Mouse (Mus musculus) gastrocnemius, adult 18-20 months (tissue): ENCODE data around the gene Elob. TPM values are rescaled to one million over a fixed set of nuclear protein-coding genes. Genes with fewer than 3 reads are reported as not detected.

ENCODE experiments used
- DNase-seq: peaks from one replicate; pipeline ENCODE4 v3.0.0; 2021; ENCODE audit warnings: low spot score
- long read RNA-seq, 2 experiments: library from polyadenylated mRNA; stranded (forward); transcript quantifications; one replicate each; pipeline ENCODE4 v2.0.0; 2021
- total RNA-seq, 2 experiments: library from RNA; stranded (reverse); gene quantifications; 2 replicates each; pipeline ENCODE4 v1.2.3; 2021

Gene Elob
- 100 to 1,000 TPM; 394 to 418 TPM for total RNA-seq
- long read RNA-seq, experiment 1, transcript Elob-204 (4 exons, 414 nt) = minor isoform, 7 of 383 reads
- long read RNA-seq, experiment 1, transcript Elob-201 (4 exons, 537 nt) = major isoform, 322 of 383 reads
- long read RNA-seq, experiment 1, transcript Elob-205 (5 exons, 578 nt) = minor isoform, 6 of 383 reads
- long read RNA-seq, experiment 1, transcript Elob-202 (3 exons, 581 nt) = minor isoform, 43 of 383 reads
- long read RNA-seq, experiment 1, partial matches to known transcripts = 4 of 383 reads
- long read RNA-seq, experiment 1, other reads (novel, unspliced or antisense) = 0 of 383 reads
- long read RNA-seq, experiment 2, transcript Elob-202 (3 exons, 581 nt) = minor isoform, 25 of 292 reads
- long read RNA-seq, experiment 2, transcript Elob-201 (4 exons, 537 nt) = major isoform, 248 of 292 reads
- long read RNA-seq, experiment 2, transcript Elob-204 (4 exons, 414 nt) = minor isoform, 9 of 292 reads
- long read RNA-seq, experiment 2, partial matches to known transcripts = 4 of 292 reads
- long read RNA-seq, experiment 2, other reads (novel, unspliced or antisense) = 2 of 292 reads

DNA sequence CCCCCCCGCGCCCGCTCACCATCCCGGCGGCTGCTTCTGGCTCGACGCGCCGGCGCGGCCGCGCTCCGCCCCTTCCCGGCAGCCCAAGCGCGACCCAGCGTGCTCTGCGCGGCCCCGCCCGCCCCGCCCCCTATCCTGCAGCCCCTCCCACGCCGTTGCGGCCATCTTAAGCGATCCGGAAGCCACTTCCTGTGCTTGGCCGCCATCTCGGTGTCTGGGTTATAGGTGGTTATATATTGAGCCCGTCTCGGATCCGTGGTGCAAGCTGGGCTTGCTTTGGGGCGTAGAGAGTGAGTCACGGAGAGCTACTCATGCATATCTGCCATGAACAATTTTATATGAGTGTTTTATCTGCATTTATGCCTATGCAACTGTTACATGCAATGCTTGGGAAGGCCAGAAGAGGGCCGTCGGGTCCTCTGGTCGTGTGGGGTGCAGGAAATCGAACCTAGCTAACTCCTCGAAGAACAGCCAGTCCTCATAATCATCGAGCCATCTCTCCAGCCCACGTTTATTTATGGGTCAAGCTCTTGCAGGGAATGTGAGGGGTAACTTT, at the start of gene Elob:
Gene Elob, minus strand, starts transcription at position 73 of the 556 bp plus-strand sequence.
- DNase-seq = peak; percentile 79

DNA sequence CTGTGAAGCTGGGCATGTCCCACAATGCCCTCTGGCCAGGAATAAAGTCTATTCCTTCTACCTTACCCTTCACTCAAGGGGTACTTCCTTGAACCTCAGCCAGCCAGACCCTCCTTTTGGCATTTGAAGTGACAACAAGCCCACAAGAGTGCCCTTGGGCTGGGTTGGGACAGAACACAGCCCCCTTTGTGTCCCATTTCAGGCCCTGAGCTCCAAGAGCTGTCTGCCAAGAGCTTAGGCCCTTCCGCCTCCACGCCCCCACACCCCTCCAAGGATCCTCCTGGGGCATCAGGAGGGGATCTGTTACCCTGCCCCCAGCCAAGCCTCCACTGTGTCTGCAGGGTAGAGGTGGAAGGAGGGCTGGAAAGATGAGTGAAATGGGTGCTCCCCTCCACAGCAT, 48.2 kb upstream of the Elob start:
- no peak for DNase-seq

DNA sequence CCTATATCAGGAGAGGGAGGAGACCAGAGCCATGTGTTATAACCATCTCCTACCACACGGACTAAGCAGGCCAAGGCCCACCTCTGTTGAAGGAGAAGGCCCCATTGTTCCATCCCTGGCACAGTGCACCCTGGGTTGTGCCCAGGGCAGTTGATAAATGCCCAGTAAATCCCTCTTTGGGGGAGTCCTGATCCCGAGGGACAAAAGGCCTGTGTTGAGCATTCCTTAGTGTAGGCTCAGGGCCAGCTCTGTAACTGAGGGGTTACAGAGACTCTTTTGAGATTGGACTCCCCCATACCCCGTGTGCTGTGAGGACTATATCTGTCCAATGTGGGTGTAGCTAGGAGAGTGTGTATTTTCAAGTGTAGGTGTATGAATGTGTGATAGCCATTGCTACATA, 47.8 kb upstream of the Elob start:
- DNase-seq = no peak

DNA sequence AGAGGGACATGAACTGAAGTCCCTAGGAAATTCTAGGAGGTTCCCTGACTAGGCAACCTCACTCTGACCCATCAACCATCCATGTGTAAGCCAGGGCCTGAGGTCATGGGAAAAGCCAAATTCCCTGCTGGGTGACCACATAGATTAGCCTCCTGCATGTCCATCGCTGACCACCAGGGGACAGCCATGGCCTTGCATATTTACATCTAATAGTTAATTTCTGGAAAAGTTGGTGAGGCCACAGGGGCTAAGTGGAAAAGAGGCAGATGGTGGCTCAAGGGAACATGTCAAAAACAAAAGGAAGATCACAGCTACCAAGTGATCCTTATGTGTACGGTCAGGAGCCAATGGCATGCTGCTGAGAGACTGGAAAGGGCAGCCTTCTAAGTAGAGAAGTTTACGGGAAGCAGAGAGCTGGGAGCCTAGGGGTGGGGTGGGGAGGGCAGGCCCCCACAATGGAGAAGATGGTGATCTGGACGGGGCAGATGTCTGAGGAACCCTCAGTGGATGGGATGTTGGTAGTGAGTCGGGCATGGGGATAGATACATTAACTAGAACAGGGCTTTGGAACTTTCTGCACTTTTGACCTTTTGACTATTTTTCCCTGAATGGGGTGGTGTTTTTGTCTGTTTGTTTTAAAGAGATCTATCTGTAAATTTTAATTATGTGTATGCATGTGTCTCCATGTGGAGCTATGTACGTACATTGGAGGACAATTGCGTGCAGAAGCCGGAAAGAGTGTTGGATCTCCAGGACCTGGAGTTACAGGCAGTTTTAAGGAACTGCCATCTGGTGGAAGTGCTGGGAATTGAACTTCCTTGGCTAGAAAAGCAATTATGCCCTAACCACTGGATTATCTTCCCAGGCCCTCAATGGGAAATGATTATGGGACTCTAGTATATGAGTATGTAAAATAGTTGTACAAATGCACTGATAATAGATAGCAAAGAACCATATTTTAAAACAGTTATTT, 45.2 kb upstream of the Elob start:
- DNase-seq = peak; percentile 43

DNA sequence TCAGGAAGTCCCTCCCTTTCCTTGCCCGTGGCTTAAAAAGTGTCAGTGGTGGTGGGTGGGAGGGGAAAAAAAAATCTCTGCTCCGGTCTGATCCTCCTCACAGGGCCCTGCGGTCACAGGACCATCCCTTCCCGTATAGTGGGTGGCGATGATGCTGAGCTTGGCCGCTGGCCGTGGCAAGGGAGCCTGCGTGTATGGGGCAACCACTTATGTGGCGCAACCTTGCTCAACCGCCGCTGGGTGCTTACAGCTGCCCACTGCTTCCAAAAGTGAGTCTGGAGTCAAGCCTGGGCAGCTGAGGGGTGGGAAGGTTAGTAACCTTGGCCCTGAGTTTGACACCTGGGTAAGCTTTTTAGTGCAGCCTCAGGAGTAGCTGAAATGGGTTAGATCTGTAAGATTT, 39.6 kb upstream of the Elob start:
- no peak for DNase-seq

DNA sequence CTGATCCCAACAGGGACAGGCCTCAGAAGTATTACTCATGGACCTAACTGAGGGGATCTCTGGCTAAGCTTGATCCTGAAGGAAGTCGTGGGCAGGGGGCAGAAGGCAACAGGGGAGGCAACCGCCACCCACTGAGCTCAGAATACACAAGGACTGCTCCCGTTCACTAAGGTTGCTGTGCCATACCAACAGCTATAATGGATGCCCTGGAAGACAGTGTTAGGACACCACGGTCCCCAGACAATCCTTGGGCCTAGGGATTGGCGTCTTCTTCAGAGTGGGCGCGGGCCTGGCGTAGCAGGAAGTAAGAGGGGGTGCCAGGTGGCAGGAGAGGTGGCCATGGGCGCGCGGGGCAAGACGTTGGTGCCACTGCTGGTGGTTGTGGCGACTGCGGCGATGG, 38.8 kb upstream of the Elob start, which contains the start of gene Prss21:
Gene Prss21, plus strand, starts transcription at position 301 of the 400 bp plus-strand sequence.
- no peak for DNase-seq

DNA sequence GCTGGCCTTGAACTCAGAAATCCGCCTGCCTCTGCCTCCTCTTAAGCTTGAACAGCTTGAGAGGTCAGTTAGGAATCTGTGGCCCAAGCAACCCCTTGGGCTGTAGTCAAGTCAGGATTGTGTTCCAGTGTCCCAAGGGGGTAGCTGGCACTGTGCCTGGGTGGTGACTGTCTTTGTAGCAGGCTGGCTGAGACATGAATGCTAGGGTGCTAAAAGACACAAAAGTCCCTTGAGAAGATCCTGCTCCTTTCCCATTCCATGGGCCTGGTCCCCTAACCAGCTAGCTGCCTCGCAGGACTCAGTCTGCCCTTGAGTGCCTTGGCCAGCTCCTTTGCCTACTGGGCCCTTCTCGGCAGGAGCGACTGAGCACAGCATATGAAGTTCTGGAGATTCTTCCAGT, 34.0 kb upstream of the Elob start:
- no peak for DNase-seq

DNA sequence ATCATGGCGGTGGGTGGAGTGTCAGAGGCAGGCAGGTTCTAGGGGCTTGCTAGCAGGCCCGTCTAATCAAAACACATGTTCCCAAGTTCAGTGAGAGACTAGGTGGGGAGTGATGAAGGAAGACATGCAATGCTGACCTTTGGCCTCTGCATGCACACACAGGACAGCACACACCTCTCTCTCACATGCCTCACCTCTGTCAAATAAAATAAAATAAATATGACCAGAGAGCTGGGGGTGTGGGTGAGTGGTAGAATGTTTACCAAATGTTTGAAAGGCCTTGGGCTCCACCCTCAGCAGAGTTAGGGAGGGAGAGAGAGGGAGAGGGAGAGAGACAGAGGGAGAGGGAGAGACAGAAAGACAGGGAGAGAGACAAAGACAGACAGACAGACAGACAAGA, 29.0 kb upstream of the Elob start:
- no peak for DNase-seq

DNA sequence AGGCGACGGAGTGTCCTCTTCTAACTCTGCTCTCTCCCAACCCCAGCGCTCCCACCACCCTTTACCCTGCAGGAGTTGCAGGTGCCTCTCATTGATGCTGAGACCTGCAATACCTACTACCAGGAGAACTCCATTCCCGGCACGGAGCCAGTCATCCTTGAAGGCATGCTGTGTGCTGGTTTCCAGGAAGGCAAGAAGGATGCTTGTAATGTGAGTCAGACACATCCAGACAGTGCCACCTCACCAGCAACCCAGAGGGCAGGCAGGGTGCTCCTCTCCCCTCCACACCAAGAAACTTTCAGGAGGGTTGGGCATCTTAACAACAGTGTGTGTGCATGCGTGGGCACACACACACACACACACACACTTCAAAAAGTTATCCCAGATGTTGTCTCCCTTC, 28.3 kb upstream of the Elob start:
- DNase-seq = no peak

DNA sequence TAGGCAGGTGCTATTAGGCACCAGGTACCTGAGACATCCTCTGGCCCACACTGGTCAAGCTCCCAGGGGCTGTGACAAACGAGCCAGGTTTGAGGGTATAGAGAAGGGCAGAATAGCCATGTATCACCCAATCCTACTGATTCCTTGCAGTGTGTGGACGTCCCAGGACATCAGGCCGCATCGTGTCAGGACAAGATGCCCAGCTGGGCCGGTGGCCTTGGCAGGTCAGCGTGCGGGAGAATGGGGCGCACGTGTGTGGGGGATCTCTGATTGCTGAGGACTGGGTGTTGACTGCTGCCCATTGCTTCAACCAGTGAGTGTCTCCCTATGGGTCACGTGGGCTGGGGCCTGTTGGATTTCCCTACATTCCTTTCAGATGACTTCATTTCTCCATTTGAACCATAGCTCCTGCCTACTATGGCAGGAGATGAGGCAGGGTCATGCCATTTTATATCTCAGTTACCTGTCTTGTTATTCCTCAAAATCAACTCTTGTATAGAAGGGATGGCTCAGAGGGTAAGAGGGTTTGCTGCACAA, 25.4 kb upstream of the Elob start:
- DNase-seq = no peak

DNA sequence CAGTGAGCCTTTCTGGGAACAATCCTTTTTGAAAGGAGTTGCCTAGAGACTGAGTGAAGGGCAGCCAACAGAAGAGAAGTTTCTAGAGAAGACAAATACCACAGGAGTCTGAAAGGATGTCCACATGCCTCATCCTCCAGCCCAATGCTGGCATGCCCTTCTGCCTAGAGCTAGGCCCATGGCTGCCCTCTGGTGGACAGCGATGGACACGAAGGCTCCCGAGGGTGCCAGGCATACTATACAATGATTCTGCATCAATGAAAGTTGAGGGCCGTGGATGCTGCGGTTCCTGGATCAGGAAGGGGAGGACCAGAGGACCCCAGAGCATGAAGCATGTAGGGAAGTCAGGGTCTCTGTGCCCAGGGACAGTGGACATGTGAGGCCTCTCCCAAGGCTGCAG, 24.4 kb upstream of the Elob start:
- peak; percentile 11 for DNase-seq

DNA sequence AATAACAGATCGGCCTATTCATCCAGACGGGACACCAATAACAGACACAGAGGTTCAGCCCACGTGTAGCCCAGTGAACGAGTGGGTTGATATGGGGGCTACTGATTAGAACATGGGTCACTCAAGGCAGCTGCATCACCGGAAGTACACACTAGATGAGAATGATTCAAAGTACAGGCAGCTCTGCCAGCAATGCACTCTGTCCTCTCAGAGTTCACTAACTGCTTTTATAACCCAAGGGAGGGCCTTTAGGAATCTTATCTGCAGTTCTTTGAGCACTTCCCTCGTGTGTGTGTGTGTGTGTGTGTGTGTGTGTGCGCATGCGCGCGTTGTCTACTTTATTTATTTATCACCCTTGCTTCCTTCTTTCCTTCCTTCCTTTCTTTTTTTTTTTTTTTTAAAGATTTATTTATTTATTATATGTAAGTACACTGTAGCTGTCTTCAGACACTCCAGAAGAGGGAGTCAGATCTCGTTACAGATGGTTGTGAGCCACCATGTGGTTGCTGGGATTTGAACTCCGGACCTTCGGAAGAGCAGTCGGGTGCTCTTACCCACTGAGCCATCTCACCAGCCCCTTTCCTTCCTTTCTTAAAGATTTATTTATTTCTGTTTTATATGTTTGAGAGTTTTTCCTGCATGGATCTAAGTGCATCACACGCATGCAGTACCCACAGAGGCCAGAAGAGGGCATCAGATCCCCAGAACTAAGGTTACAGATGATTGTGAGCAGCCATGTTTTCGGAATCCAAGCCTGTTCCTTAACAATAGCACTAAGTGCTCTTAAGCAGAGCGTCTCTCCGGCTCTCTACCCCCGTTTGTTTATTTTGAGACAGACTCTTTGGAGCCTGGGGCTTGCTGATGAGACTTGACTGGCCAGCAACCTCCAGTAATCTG, 22.2 kb upstream of the Elob start:
- DNase-seq = peak; percentile 62

DNA sequence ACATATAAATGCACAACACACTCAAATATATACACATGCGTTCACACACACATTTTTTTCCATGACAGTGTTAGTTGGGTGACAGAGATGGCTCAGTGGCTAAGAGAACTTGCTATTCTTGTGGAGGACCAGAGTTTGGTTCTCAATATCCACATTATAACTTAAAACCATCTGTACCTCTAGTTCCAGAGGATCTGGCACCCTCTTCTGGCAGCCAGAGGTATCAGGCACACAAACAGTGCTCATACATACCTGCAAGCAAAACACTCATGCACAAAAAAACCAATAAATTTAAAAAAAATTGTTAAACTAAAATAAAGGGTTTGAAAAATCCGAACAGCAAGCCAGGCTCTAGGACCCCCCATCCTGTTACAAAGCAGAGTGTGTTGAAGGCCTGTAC, 21.1 kb upstream of the Elob start:
- no peak for DNase-seq

DNA sequence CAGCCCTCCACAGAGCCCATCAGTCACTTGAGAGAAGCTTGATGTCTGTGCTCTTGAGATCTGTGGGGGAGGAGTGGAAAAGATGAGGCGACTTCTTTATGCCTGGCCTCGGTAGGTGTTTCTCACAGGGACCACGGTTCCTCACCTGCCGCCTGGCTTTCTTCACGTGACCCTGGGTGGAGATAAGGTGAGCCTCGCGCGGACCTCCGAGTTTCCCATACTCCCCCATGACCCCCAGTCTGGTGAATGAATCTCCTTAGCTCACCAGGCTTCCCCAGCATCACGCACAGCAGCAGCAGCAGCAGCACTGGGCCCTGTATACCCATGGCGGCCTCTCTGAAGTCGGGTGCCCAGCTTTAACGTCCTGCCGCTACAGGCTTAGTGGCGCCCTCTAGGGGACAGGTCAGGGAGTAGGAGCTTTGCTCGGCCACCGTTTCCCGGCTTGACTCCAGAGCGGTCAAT, 14.9 kb upstream of the Elob start, which contains the start of the genes Prss32 and Prss41:
Gene Prss32, plus strand, starts transcription at position 44 of the 462 bp plus-strand sequence.
Gene Prss41, minus strand, starts transcription at position 361 of the 462 bp plus-strand sequence.
- DNase-seq = peak; percentile 63

DNA sequence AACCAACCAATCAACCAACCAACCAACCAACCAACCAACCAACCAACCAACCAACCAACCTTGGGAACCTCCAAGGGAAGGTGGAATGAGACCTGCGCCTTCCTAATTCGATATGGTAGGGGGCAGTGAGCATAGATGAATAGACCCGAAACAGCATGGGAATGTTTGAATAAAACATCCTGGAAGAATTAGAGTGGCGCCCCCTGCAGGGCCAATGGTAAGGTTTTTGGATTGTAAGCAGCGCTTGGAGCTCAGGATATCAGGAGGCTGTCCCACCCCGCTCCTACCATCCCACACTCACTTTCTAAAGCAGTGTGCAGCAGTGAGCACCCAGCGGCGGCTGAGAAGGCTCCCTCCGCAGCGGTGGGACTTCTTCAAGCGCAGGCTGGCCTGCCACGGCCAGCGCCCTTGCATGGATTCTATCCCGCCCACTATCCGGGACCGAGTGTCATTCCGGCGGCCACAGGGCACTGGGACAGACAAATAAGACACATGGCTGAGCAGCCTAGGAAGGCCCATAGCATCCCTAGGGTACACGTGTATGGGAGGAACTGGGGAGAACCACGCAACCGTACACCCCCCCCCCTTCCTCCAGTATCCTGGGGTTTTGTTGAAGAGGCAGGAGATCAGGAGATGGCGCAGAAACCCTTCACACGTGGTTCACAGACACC, 14.3 kb upstream of the Elob start:
- no peak for DNase-seq

DNA sequence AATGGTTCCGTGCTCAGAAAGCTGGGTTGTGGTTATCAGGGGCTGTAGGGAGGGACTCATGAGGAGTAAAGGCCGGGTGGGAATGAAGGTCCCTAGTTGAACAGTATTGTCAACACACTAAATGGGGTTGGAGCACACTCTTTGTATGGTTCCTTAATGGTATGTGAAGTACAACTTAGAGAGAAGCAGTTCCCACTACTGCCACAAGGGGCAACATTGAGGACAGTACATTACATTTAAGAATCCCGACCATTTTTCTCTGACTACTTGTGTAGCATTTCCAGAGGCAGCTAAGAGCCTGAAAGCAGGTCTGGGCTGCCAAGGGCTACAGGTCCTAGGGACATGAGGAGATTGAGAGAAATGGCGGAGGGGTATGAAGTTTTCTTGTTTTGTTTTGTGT, 12.2 kb upstream of the Elob start:
- DNase-seq = peak; percentile 55

DNA sequence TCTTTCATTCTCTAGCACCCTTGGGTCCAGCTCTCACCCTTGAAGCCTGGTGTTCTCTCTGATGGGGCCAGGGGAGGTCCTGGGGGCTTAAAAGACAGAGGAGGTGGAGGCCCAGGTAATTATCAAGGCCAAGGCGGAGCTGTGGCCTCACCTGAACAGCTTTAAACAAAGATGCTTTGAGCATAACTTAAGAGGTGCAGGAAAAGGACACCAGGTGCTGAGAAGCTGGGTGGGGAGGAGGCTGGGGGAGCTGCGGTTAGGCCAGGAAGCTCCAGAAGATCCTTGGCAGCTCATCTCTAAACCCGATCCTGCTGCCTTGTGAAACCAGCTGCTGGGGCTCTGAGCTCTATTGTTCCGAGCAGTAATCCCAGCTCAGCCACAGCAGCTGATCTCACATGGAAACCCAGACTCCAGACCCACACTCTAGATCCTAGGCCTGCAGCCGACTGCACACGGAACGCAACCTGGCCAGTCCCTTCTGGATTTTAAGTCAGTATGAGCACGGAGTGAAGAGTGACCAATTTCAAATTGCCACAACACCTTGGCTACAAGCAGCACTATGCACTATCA, 7.2 kb upstream of the Elob start, which contains the start of gene Prss33:
Gene Prss33, minus strand, starts transcription at position 51 of the 570 bp plus-strand sequence.
- DNase-seq = no peak

DNA sequence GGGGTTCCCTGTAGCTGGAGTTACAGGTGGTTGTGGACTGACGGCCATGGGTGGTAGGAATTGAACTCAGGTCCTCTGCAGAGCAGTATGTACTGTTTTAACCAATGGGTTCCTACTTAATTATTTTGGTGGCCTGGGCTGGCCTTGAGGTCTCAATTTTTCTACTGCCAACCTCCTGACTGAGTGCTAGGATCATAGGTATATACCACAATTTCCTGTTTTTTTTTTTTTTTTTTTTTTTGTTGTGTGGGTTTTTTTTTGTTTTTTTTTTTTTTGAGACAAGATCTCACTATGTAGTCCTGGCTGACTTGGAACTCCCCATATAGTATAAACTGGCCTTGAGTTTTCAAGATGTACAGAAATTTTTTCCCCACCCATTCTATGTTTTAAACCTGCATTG, 2.3 kb upstream of the Elob start:
- no peak for DNase-seq
